Mouse (Mus musculus) CD8-positive naive resting alpha-beta T cell, adult 2 months (primary cell): ENCODE data around the gene Gm13023.
"Not testable (repeated sequence)": the region's sequence is repeated elsewhere in the genome, so short reads cannot be mapped to it uniquely, and the experiment has no call there.

Experiments used
- DNase-seq, 2 experiments: peaks; one replicate each; pipeline ENCODE4 v3.0.0; 2022; ENCODE audit warnings: low read depth in 2 of 2, low spot score in 2 of 2

Gm13023 gene

DNA sequence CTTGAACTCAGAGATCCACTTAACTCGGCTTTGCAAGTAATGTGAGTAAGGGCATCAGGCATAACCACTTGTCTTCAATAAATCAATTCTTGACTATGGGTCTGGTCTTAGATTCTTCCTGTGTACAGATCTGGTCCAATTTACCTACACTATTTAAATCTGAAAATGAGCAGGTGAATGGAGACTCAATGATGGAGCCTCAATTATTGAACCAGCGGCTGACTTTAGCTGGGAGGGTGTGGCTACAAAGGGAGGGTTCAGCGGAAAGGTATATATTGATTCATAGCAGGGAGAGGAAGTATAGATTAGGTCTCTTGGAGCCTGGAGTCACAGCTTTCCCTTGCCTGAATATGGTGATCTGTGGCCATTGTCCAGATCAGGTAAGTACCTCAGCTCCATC lies at the start of gene Gm13023:
Gene Gm13023, plus strand, starts transcription at position 301 of the 400 bp plus-strand sequence.
- not testable (repeated sequence) for DNase-seq

GRCm38 (mm10) chr4:143815993-143816392 lies 26.8 kb downstream of the Gm13023 start, which contains the start of gene Gm13084:
TSS of gene Gm13084 (minus strand) at chr4:143816093.
- no peak for DNase-seq
